Mouse (Mus musculus) neural tube, embryonic 15.5 days (tissue): ENCODE measurements at regions not wholly inside any gene's neighbourhood (a gene's known extent, or its start where the extent isn't known, plus 50 kb on each side); places are given as distances from the start of the nearest gene placed in this dataset.

ENCODE experiments used
- ATAC-seq: fragments of 200-750 bp; cut with Nextera tagmentation; 2 replicates; pipeline ENCODE4 v1.8.0; 2017; ENCODE audit warnings: mild to moderate bottlenecking, moderate TSS enrichment, moderate library complexity; ENCODE audit not compliant: low FRiP score
- H3K27ac ChIP-seq: fragments of 300-500 bp; sonication (generic); replicated peaks from 2 replicates; pipeline ENCODE4 v1.5.1; 2015; ENCODE audit warnings: mild to moderate bottlenecking, inconsistent platforms
- H3K27me3 ChIP-seq: fragments of 300-500 bp; sonication (generic); replicated peaks from 2 replicates; pipeline ENCODE4 v1.6.1; 2015; ENCODE audit warnings: inconsistent platforms
- H3K36me3 ChIP-seq: fragments of 300-500 bp; sonication (generic); 2 replicates; pipeline ENCODE4 v1.6.1; 2015; ENCODE audit warnings: inconsistent platforms
- H3K4me1 ChIP-seq: fragments of 300-500 bp; sonication (generic); 2 replicates; pipeline ENCODE4 v1.6.1; 2015; ENCODE audit warnings: inconsistent platforms
- H3K4me2 ChIP-seq: fragments of 300-500 bp; sonication (generic); 2 replicates; pipeline ENCODE4 v1.6.1; 2015; ENCODE audit warnings: inconsistent platforms, mild to moderate bottlenecking, moderate library complexity
- H3K4me3 ChIP-seq: fragments of 300-500 bp; sonication (generic); replicated peaks from 2 replicates; pipeline ENCODE4 v1.5.1; 2015; ENCODE audit warnings: mild to moderate bottlenecking, inconsistent platforms
- H3K9ac ChIP-seq: fragments of 300-500 bp; sonication (generic); replicated peaks from 2 replicates; pipeline ENCODE4 v1.6.1; 2015; ENCODE audit warnings: mild to moderate bottlenecking, inconsistent platforms
- H3K9me3 ChIP-seq: fragments of 300-500 bp; sonication (generic); replicated peaks from 2 replicates; pipeline ENCODE4 v1.6.1; 2016; ENCODE audit warnings: inconsistent platforms
- WGBS: fragments of 180-500 bp; shearing (Covaris S2); methylation state at CpG from one replicate; pipeline ENCODE4 v1.1.7; 2015; ENCODE audit warnings: mixed read lengths; 5-methylcytosine and 5-hydroxymethylcytosine counted together

DNA sequence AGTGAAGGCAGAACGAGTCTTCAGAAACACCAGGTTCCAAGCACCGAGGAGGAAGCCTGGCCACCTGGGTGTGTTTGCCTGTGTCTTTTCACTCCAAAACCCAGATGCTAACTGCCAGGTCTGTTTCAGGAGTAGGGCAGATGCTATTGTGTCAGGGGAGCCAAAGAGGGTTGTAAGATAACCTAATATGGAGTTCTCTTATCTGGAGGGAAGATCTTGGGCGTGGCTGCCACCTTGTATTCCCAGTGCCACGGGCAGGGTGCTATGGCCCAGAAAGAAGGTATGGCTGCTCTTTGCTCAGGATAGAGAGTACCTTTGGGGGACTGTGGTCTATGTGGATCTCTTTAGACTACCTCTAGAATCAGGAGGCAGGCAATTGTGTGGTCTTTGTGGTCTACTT, 216.0 kb upstream of the Atp5g3 start:
- WGBS: 89% methylated on average over 4 of the region's 4 CpGs
- ATAC-seq: no peak

DNA sequence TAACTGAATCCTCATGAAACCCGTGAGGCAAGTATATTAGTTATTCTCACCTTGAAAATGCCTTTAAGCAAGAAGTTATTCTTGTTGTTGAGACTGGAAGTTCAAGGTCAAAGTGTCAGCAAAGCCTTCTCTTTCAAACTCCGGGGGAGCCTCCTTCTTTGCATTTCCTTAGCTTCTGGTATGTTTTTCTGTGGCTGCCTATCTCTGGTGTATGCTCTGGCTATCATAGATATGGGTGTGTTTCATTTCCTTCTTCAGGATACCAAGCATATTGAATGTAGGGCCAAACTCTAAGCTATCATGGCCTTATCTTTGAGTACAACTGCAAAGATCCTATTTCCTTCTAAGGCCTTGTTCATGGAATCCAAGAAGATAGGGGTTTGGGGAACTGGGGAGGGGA, 213.1 kb upstream of the Atp5g3 start:
- Histone ChIP-seq H3K4me1 (peaks cover 23% of the 10 kb centered on the region), H3K27me3 (no peaks in the 10 kb centered on the region), H3K4me2 (no peak overlapping the region), H3K36me3 (no peaks in the 10 kb centered on the region), H3K27ac (no peak overlapping the region), H3K4me3 (no peak overlapping the region), H3K9ac (no peak overlapping the region), H3K9me3 (no peaks in the 10 kb centered on the region)
- WGBS: 71% methylated on average over 2 of the region's 2 CpGs
- ATAC-seq: no peak

More for the DNA sequence above, 216.0 kb upstream of the Atp5g3 start:
- Histone ChIP-seq H3K27ac (no peak overlapping the region), H3K27me3 (no peaks in the 10 kb centered on the region), H3K4me3 (no peak overlapping the region), H3K4me1 (peaks cover 28% of the 10 kb centered on the region), H3K9ac (no peak overlapping the region), H3K9me3 (no peaks in the 10 kb centered on the region), H3K4me2 (no peak overlapping the region), H3K36me3 (no peaks in the 10 kb centered on the region)

DNA sequence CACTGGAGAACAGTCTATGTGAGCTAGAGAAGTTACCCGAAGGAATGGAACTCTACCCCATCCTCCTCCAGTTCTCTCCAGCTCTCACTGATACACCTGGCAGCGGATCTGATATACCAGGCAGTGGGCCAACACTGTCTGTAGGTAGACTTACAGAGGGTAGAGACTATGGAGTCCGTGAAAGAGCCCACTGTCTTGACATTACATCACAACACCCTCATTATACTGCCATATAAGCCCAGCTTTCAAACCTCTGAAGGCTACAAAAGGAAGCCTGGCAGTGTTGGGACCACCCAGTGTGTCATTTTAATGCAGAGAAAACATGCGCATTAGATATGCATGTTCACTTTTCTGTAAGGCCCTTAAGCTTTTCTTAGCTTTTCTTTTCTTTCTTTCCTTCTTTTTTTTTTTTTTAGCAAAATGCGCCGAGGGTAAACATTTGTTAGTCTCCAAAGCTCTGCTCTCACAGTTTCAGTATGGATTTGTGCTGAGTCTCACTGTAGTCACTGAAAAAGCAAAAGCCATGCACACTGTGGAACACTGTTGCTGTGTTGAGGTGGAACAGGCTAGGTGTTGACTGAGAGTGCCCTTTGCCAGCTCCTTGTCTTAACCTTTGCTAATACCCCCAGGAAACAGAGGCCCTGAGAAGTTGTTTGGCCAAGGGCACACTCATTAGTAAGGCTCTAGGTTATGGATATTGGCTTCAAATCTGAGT, 212.4 kb upstream of the Atp5g3 start:
- H3K36me3 ChIP-seq: no peaks in the 10 kb centered on the region
- H3K4me2 ChIP-seq: no peak overlapping the region
- ATAC-seq: no peak
- H3K27me3 ChIP-seq: no peaks in the 10 kb centered on the region
- H3K9ac ChIP-seq: no peak overlapping the region
- H3K4me1 ChIP-seq: peaks cover 19% of the 10 kb centered on the region
- H3K4me3 ChIP-seq: no peak overlapping the region
- 37% methylated on average over 6 of the region's 6 CpGs for WGBS
- no peak overlapping the region for H3K27ac ChIP-seq
- H3K9me3 ChIP-seq: no peaks in the 10 kb centered on the region

DNA sequence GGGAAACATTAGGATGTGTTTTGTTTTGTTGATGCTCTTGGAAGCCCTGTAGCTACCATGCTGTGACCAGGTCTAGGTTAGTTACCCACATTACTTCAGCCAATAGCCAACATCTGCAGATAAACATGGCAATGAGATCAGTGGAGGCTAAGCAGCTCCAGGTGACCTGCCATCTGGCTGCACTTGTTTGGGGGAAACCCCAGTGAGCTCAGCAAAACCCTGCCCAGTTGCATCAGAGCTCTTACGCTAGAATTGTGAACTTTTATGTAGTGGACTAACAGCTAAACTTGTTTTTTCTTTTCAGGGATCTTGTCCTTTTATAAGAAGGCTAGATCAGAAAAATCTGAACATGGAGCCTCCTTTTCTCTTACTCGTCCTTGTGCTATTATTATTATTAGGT, 211.8 kb upstream of the Atp5g3 start:
- no peak for ATAC-seq
- Histone ChIP-seq H3K4me1 (peaks cover 17% of the 10 kb centered on the region), H3K27ac (no peak overlapping the region), H3K27me3 (no peaks in the 10 kb centered on the region), H3K4me3 (no peak overlapping the region), H3K9ac (no peak overlapping the region), H3K36me3 (no peaks in the 10 kb centered on the region), H3K4me2 (no peak overlapping the region), H3K9me3 (no peaks in the 10 kb centered on the region)
- 74% methylated on average over 2 of the region's 2 CpGs for WGBS

DNA sequence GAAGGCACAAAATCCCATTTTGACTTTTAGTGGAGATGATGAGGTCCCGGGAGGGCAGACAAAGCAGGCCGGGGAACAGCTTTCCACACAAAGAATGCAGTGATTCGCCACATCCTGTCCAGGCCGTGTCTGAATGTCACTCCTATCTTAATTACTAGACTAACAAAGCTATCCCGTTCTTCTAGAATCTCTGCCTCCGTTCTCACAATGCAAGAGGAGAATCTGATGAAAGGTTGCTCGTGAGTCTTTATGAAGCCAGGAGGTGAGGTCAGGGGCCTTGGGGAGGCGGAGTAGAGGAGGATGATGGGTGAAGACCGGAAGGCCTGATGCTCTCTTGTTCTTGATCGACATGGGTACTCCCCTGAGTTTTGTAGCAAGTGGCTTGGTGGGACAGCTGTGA, 208.9 kb upstream of the Atp5g3 start:
- Histone ChIP-seq H3K27ac (peak overlapping the region; percentile 64; the same call in 1 of the 2 replicates), H3K9ac (no peak overlapping the region), H3K4me2 (peak overlapping the region; percentile 40), H3K4me3 (no peak overlapping the region), H3K36me3 (no peaks in the 10 kb centered on the region), H3K27me3 (no peaks in the 10 kb centered on the region), H3K4me1 (peaks cover 15% of the 10 kb centered on the region), H3K9me3 (no peaks in the 10 kb centered on the region)
- 22% methylated on average over 10 of the region's 10 CpGs for WGBS
- peak; percentile 31; the same call in 1 of the 2 replicates for ATAC-seq

DNA sequence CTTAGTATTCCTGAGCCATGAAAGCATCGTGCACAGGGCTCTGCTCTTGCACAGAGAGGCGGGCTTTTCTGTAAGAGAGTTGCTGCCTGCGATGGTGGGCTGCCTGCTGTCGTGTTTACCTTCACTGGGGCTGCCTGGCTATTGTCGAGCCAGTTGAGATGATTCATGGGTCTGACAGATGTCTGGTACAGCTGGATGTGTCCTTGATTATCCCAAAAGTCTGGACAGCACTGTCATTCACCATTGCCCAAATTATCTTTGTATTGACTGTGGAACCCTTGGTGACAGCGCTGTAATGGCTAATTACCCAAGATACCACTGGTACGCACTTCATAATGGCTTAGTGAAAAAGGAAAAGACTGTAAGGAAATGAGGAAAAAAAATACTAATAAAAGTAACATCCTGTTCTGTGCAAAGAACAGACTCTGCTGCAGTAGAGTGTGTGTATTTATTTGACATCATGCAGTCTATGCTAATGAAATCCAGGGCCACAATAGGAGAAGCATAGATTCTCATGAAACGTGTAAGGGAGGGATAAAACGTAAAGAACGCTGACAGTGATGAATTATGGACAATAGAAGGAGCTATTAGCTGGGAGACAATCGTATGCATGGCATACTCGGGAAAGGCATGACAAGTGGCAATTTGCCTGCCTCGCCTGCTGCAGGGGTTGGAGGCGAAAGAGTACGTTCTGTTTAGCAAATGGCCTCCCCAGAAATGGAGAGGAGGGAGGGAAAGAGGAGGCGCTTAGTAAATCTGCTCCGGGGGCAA, 208.2 kb upstream of the Atp5g3 start:
- H3K9me3 ChIP-seq: no peaks in the 10 kb centered on the region
- no peak overlapping the region for H3K9ac ChIP-seq
- peak; percentile 63; the same call in 1 of the 2 replicates for ATAC-seq
- peak overlapping the region; percentile 64 for H3K27ac ChIP-seq
- no peaks in the 10 kb centered on the region for H3K27me3 ChIP-seq
- H3K4me1 ChIP-seq: peaks cover 15% of the 10 kb centered on the region
- no peak overlapping the region for H3K4me3 ChIP-seq
- peak overlapping the region; percentile 40 for H3K4me2 ChIP-seq
- no peaks in the 10 kb centered on the region for H3K36me3 ChIP-seq
- WGBS: 14% methylated on average over 17 of the region's 17 CpGs

DNA sequence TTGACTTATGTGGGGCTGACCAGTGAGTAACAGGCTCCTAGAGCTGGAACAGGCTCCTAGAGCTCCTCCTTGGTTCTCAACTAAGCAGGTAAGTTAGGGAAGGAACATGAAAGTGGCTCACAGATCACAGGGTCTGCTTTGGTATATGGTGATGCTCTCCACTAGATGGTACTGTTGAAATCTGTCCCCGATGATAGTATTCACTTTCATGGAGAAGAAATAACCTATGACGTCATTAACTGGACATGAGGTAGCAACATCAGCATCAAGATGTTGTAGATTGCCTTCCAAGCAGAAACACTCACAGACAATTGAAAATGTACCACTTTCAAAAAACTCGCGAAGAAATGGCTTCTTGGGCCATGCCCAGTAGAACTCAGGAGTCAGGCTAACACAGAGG, 195.3 kb upstream of the Atp5g3 start:
- WGBS: 91% methylated on average over 4 of the region's 4 CpGs
- H3K27ac ChIP-seq: no peak overlapping the region
- H3K4me2 ChIP-seq: no peak overlapping the region
- no peaks in the 10 kb centered on the region for H3K36me3 ChIP-seq
- no peak overlapping the region for H3K9ac ChIP-seq
- H3K27me3 ChIP-seq: no peaks in the 10 kb centered on the region
- H3K9me3 ChIP-seq: no peaks in the 10 kb centered on the region
- H3K4me3 ChIP-seq: no peak overlapping the region
- no peaks in the 10 kb centered on the region for H3K4me1 ChIP-seq
- ATAC-seq: no peak

DNA sequence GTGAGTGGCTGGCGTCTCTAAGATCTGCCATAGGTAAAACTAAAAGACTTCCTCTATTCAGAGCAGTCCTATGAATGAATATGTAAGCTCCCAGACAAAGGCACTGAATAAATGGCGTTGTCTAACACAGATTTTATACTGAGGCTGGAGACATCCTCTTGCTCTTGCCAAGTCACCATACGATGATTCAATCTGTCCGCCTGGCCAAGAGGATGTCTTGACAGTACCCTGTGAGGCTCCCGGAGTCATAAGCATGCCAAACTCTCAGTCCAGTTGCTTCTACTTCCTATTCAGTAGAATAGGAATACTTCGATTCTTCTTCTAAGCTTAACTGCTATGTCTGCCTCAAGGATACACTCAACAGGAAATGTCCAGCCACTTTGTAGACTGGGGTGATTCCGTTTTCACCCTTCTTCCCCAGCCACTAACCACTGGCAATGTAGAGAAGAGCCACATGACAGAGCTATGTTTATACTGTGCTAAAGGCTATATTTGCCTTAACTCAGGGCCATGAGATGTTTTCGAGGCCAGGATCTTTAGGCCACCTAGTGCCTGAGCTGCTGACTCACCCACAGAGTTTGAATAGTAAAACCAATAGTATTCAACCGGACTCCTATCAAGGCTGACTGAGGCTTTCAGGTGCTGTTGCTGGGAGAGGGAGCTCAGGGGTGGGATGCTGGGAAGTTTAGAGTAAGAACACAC, 188.7 kb upstream of the Atp5g3 start:
- H3K27ac ChIP-seq: no peak overlapping the region
- H3K4me3 ChIP-seq: no peak overlapping the region
- H3K36me3 ChIP-seq: no peaks in the 10 kb centered on the region
- H3K4me2 ChIP-seq: no peak overlapping the region
- no peak overlapping the region for H3K9ac ChIP-seq
- H3K4me1 ChIP-seq: peaks cover 17% of the 10 kb centered on the region
- no peak for ATAC-seq
- 81% methylated on average over 9 of the region's 9 CpGs for WGBS
- H3K27me3 ChIP-seq: 0 out of 2 replicates have a peak, but pooled peaks cover 3% of the 10 kb centered on the region
- H3K9me3 ChIP-seq: no peaks in the 10 kb centered on the region

DNA sequence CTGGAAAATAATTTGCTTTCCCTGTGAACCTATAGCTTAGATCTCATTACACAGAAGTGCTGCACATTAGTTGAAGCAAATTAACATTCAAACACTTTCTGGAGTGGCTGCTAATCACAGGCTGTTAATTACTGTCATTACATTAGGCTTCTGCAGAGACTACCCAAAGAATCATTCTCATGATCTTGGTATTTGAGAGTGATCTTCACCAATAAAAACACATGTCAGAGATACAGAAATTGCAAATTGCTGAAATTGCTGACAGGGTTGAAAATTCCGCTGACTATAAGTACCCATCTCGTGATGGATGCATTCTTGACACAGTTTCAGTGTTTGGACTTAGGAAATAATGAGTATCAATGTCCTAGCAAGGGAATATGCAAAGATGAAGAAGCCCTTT, 185.7 kb upstream of the Atp5g3 start:
- no peak overlapping the region for H3K4me2 ChIP-seq
- no peak overlapping the region for H3K4me3 ChIP-seq
- H3K4me1 ChIP-seq: peaks cover 17% of the 10 kb centered on the region
- H3K27me3 ChIP-seq: 0 out of 2 replicates have a peak, but pooled peaks cover 3% of the 10 kb centered on the region
- no peak overlapping the region for H3K9ac ChIP-seq
- H3K27ac ChIP-seq: no peak overlapping the region
- H3K9me3 ChIP-seq: no peaks in the 10 kb centered on the region
- ATAC-seq: no peak
- H3K36me3 ChIP-seq: no peaks in the 10 kb centered on the region
- WGBS: 57% methylated on average over 2 of the region's 2 CpGs

DNA sequence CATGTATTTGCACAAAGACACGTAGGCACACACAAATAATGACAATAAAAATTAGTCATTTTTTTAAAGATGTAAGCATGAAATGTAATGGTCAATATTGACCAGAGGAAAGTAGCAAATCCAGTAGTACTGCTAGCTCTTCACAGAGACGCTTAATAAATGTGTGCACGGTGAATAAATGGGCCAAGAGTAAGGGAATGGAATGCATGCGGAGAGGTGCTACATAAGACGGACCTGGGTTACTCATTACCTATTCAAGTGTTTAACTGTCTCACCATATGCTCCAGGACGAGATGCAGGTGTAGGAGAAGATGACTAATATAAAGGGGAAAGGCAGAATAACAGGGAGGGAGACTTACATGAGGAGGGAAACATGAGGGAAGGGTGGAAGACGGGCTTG, 182.4 kb upstream of the Atp5g3 start:
- 89% methylated on average over 7 of the region's 7 CpGs for WGBS
- peaks cover 12% of the 10 kb centered on the region; the same call in 1 of the 2 replicates for H3K4me1 ChIP-seq
- no peak for ATAC-seq

DNA sequence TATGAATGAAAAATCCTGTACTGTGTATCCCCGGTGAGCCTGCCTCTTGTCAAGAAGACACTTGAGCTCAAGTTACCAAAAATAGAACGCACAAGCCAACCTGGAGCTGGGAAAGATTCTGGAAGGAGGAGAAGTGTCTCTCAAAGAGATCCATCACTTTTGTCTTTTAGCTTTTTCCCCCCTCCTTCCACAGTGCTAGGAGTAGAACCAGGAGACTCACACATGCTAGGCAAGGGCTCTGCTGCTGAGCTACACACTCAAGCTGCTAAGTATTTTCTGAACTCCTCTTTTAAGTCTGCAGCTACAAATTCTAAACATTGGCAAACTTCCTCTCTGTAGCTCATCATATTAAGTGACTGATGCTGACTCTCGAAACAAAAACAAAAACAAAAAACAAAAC, 176.2 kb upstream of the Atp5g3 start:
- Histone ChIP-seq H3K4me3 (no peak overlapping the region), H3K27ac (no peak overlapping the region), H3K9ac (no peak overlapping the region), H3K4me2 (no peak overlapping the region), H3K27me3 (no peaks in the 10 kb centered on the region), H3K36me3 (no peaks in the 10 kb centered on the region), H3K9me3 (no peaks in the 10 kb centered on the region), H3K4me1 (no peaks in the 10 kb centered on the region)
- no peak for ATAC-seq
- 86% methylated on average over 3 of the region's 3 CpGs for WGBS

More for the DNA sequence above, 182.4 kb upstream of the Atp5g3 start:
- Histone ChIP-seq H3K4me2 (no peak overlapping the region), H3K9ac (no peak overlapping the region), H3K27ac (no peak overlapping the region), H3K4me3 (no peak overlapping the region), H3K27me3 (no peaks in the 10 kb centered on the region), H3K9me3 (no peaks in the 10 kb centered on the region), H3K36me3 (no peaks in the 10 kb centered on the region)
